Mouse (Mus musculus): ENCODE results near the gene Mtmr4.

- TF ChIP-seq CTCF (IDR thresholded peaks at IDR 0.05; ENCODE audit: extremely low read depth, insufficient read depth, insufficient read length, insufficient replicate concordance) (no peak), POLR2A (IDR thresholded peaks at IDR 0.05; ENCODE audit: low read depth, low read length) (no peak)
Measured at GRCm38 (mm10) chr11:87611547-87611946, 19.6 kb downstream of the Mtmr4 start.
